Mouse (Mus musculus) heart, adult 2 months (tissue): Measurements from ENCODE around the gene Ankrd60.

Source experiments
- CTCF ChIP-seq: fragments of 200-600 bp; IDR thresholded peaks from 2 replicates; pipeline ENCODE4 v1.8.1; 2022; ENCODE audit warnings: antibody characterized with exemption, mild to moderate bottlenecking, moderate library complexity
- EP300 ChIP-seq: fragments of 200-500 bp; IDR thresholded peaks from 2 replicates; pipeline ENCODE4 v1.6.1; 2011; ENCODE audit warnings: low read depth, low read length, control low read depth; ENCODE audit not compliant: insufficient read depth
- POLR2A ChIP-seq: fragments of 200-500 bp; IDR thresholded peaks from 2 replicates; pipeline ENCODE4 v1.6.1; 2011; ENCODE audit warnings: mild to moderate bottlenecking, low read depth, low read length, control low read depth; ENCODE audit not compliant: insufficient read depth

- no peak for TF ChIP-seq POLR2A
- TF ChIP-seq CTCF, result no peak
- TF ChIP-seq EP300, result no peak
Measured at GRCm38 (mm10) chr2:173550681-173551080, 27.5 kb downstream of the Ankrd60 start.
